Mouse (Mus musculus) forebrain, embryonic 16.5 days (tissue): ENCODE measurements around the gene Tet2. TPM values are rescaled to one million over a fixed set of nuclear protein-coding genes. Genes with fewer than 3 reads are reported as not detected.

Experiments used
- ATAC-seq: fragments of 200-750 bp; cut with Nextera tagmentation; 2 replicates; pipeline ENCODE4 v1.8.0; 2017; ENCODE audit warnings: mild to moderate bottlenecking, moderate library complexity
- H3K27ac ChIP-seq: fragments of 300-500 bp; sonication (generic); 2 replicates; pipeline ENCODE4 v1.5.1; 2014; ENCODE audit warnings: low read length, control low read depth
- H3K27me3 ChIP-seq: fragments of 300-500 bp; sonication (generic); replicated peaks from 2 replicates; pipeline ENCODE4 v1.6.1; 2014; ENCODE audit warnings: low read length; ENCODE audit not compliant: control insufficient read depth, insufficient read depth
- H3K36me3 ChIP-seq: fragments of 300-500 bp; sonication (generic); 2 replicates; pipeline ENCODE4 v1.6.1; 2014; ENCODE audit not compliant: control insufficient read depth, insufficient read depth
- H3K4me1 ChIP-seq: fragments of 300-500 bp; sonication (generic); replicated peaks from 2 replicates; pipeline ENCODE4 v1.6.1; 2014; ENCODE audit warnings: low read length; ENCODE audit not compliant: control insufficient read depth, insufficient read depth
- H3K4me2 ChIP-seq: fragments of 300-500 bp; sonication (generic); 2 replicates; pipeline ENCODE4 v1.6.1; 2014; ENCODE audit warnings: mild to moderate bottlenecking, low read length, control low read depth
- H3K4me3 ChIP-seq: fragments of 300-500 bp; sonication (generic); replicated peaks from 2 replicates; pipeline ENCODE4 v1.5.1; 2014; ENCODE audit warnings: mild to moderate bottlenecking, low read length, control low read depth
- H3K9ac ChIP-seq: fragments of 300-500 bp; sonication (generic); replicated peaks from 2 replicates; pipeline ENCODE4 v1.6.1; 2014; ENCODE audit warnings: low read depth, low read length, control low read depth
- H3K9me3 ChIP-seq: fragments of 300-500 bp; sonication (generic); 2 replicates; pipeline ENCODE4 v1.6.1; 2016; ENCODE audit warnings: low read length; ENCODE audit not compliant: control insufficient read depth
- WGBS: fragments of 180-500 bp; shearing (Covaris S2); extraction: QIAGEN DNeasy Blood & Tissue Kit; methylation state at CpG from one replicate; pipeline ENCODE4 v1.1.7; 2014; 5-methylcytosine and 5-hydroxymethylcytosine counted together
- microRNA-seq: library from miRNA; unstranded; fragments of <30 nt; microRNA quantifications from one replicate; pipeline ENCODE4, GENCODE M21; 2017
- polyA plus RNA-seq: library from polyadenylated mRNA; unstranded; fragments of >200 nt; fragmentation: Nextera tagmentation; extraction: Ambion mirVana; gene quantifications from 2 replicates; pipeline ENCODE4 v1.2.1, GENCODE M21; 2015

Gene Tet2
- polyA plus RNA-seq, 1 experiment from 2014 or later: 24.0 TPM

DNA sequence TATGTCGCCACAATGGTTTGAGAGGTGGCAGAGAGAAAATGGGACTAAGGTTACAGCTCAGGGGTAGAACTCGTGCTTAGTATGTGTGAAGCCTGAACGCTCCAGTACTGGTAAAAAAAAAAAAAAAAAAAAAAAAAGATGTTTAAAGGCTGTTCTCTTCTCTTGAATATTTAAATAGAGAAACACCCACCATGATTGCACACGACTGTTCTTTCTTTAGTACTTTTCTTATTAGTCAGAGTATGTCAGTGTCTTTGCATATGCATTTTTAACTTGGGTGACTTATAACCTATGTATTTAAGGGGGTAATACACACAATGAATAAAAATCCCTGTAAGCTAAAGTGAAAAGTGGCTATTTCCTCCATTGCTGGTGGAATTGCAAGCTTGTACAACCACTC, 130.2 kb downstream of the Tet2 start:
- no peaks in the 10 kb centered on the region for H3K9me3 ChIP-seq
- WGBS: 90% methylated on average over 4 of the region's 4 CpGs
- H3K27ac ChIP-seq: no peak overlapping the region
- ATAC-seq: no peak
- H3K4me2 ChIP-seq: no peak overlapping the region
- no peaks in the 10 kb centered on the region for H3K4me1 ChIP-seq
- H3K4me3 ChIP-seq: no peak overlapping the region
- no peak overlapping the region for H3K9ac ChIP-seq
- no peaks in the 10 kb centered on the region for H3K36me3 ChIP-seq
- no peaks in the 10 kb centered on the region for H3K27me3 ChIP-seq

Small RNAs within 50 kb of the gene (microRNA-seq; reads per million reads assigned to microRNA genes)
- gene Gm25042: not detected

Other genes starting within 250 kb of the Tet2 start
- 72.1 and 76.9 TPM in 2 replicates for gene Ppa2, start 235.0 kb downstream of the Tet2 start, polyA plus RNA-seq